Mouse (Mus musculus) testis, adult 2 months (tissue): ENCODE data around the gene Gm9195.

Experiments used
- CTCF ChIP-seq: fragments of 200-500 bp; IDR thresholded peaks from 2 replicates; pipeline ENCODE4 v1.5.1; 2012; ENCODE audit warnings: low read depth, mild to moderate bottlenecking, inconsistent platforms, low read length, moderate library complexity; ENCODE audit not compliant: control insufficient read depth, insufficient read depth, insufficient replicate concordance
- POLR2A ChIP-seq: fragments of 200-500 bp; IDR thresholded peaks from 2 replicates; pipeline ENCODE4 v1.6.1; 2012; ENCODE audit warnings: low read depth, mild to moderate bottlenecking, inconsistent platforms, low read length, moderate library complexity; ENCODE audit not compliant: control insufficient read depth

DNA sequence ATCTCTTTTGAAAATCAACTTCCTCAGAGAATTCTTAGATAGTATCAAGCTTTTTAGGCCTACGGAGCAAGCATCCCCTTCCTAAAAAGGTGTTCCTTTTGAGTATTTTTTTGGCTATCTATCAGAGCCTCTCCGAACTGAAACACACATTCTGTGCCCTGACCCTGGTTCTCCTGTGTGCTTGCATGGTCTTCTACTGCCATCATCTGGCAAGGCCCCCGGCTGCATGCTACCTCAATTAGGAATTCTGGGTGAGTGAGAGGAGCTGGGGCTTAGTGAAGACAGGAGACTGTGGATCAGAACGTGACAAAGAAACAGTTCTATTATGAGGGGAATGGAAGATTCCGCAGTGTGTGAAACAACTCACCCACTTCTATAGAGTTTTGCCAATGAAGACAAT, 24.7 kb upstream of the Gm9195 start:
- TF ChIP-seq CTCF (peak; percentile 63; the same call in 1 of the 2 replicates), POLR2A (no peak)
